15 mouse cellular contexts compared by ENCODE assay signal in the genomic region with DNA sequence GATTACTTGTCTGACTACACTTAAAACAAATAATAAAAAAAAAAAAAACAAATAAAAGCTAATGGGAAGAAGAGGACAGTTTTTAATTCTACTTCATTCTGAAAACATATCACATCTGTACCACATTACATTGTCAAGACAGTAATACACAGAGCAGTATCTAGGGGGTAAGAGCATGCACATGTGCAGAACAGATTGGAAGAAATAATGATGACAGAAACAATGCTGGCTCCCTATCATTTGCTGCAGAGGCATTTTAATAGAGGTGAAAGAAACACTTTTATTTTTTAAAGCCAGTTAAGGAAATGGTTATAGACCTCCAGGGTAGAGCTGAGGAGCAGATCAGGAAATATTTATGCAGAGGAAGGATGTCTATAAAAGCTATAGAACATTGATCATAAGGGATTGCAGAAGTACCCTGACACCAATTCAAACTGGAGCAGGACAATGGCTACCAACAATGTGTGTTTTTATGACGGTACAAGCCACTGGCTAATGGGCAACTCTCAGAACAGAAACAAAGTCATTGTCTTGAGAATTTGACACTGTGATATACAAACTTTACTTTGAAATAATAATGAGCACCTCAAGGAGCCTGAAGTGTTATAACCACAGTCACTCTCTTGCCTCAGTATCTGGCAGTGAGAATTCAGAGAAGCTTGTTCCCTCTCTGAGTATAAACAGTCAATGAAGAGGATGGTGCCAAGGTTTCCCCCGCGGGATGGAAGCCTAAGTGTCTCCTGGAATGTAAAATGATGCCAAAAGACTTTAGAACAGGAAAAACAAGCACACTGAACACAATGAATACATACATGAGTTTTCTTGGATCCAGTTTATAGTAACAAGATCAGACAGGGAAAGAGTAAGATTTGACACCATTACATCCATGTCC.
"Had no signal": no experiment of that assay in that cellular context is flagged by ENCODE, and none has a peak within 500 bp of the region (broad histone marks: within the 10 kb centered on the region; RNA-seq: fewer than 3 reads in every experiment).

No protein-coding gene starts in this region.

- H3K27ac ChIP-seq: kidney, embryonic 15.5 days; left cerebral cortex, adult 2 months; limb, embryonic 12.5 days; liver, embryonic 12.5 days; macrophage; midbrain, embryonic 12.5 days; neural tube, embryonic 13.5 days had no signal

- ATAC-seq: liver, embryonic 12.5 days; midbrain, embryonic 16.5 days had no signal

- H3K4me2 ChIP-seq: kidney, embryonic 15.5 days; limb, embryonic 12.5 days; liver, embryonic 12.5 days; lung, embryonic 14.5 days; midbrain, embryonic 12.5 days; neural tube, embryonic 13.5 days had no signal

- H3K36me3 ChIP-seq: kidney, embryonic 15.5 days; limb, embryonic 12.5 days; liver, embryonic 12.5 days; midbrain, embryonic 12.5 days; neural tube, embryonic 13.5 days had no signal

- DNase-seq: kidney, adult 2 months; kidney, postnatal 14 days; lung, embryonic 14.5 days; lung, postnatal 10 days; retina, postnatal 1 day; thymus, postnatal 4 days had no signal

- H3K9me3 ChIP-seq: kidney, embryonic 15.5 days; limb, embryonic 12.5 days; liver, embryonic 12.5 days; megakaryocyte, embryonic 14.5 days; midbrain, embryonic 12.5 days; neural tube, embryonic 13.5 days had no signal

- H3K4me1 ChIP-seq: kidney, embryonic 15.5 days; limb, embryonic 12.5 days; liver, embryonic 12.5 days; megakaryocyte, embryonic 14.5 days; midbrain, embryonic 12.5 days; neural tube, embryonic 13.5 days had no signal

- H3K27me3 ChIP-seq: kidney, embryonic 15.5 days; limb, embryonic 12.5 days; liver, embryonic 12.5 days; megakaryocyte, embryonic 14.5 days; midbrain, embryonic 12.5 days; neural tube, embryonic 13.5 days had no signal

- H3K4me3 ChIP-seq: kidney, embryonic 15.5 days; left cerebral cortex, adult 2 months; limb, embryonic 12.5 days; liver, embryonic 12.5 days; megakaryocyte, embryonic 14.5 days; midbrain, embryonic 12.5 days; neural tube, embryonic 13.5 days had no signal

- H3K9ac ChIP-seq: kidney, embryonic 15.5 days; limb, embryonic 12.5 days; liver, embryonic 12.5 days; lung, embryonic 14.5 days; midbrain, embryonic 12.5 days; neural tube, embryonic 13.5 days had no signal
